10 mouse cellular contexts compared by ENCODE assay signal in the genomic region with DNA sequence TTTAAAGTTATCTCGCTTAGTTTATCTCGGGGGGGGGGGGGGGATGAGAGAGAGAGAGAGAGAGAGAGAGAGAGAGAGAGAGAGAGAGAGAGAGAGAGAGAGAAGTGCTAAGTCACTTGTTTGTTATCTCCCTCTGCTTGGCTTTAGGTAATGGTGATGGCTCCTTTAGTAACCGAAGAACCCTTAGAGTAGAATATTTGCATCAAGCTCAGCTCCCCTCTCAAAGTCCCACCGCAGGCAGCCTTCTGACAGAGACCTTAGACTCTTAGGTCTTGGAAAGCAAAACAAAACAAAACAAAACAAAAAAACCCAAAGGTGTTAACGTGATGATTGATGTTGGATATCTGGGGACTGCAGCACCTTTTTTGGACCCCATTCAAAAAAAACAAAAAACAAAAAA. TPM values are rescaled to one million over a fixed set of nuclear protein-coding genes. Genes with fewer than 3 reads are reported as not detected.
DNase-seq lines count a peak whose midpoint lies in the region; ATAC-seq and TF ChIP-seq lines count a peak whose summit lies in the region.
"Had no signal": no experiment of that assay in that cellular context is flagged by ENCODE, and none has a peak within 500 bp of the region (broad histone marks: within the 10 kb centered on the region; RNA-seq: fewer than 3 reads in every experiment).

No protein-coding gene starts in this region.

- in situ Hi-C loops in ES-E14 (cut with MboI; ENCODE audit: low sequenced_read_pairs in 2 of 2, unreplicated experiment in 2 of 2), result no loop called here

- peak overlapping the region; percentile 54; the same call in 1 of the 2 replicates for H3K27ac ChIP-seq in heart, embryonic 11.5 days (ENCODE audit: low read depth, low read length)
- H3K27ac ChIP-seq in ES-E14 (ENCODE audit: insufficient read depth, low read depth, low read length, poor library complexity, severe bottlenecking), result no peak overlapping the region
- H3K27ac ChIP-seq in hindbrain, embryonic 10.5 days, result peak overlapping the region; percentile 77
- peak overlapping the region; percentile 91 for H3K27ac ChIP-seq in liver, postnatal 0 days (ENCODE audit: low read depth)

- TF ChIP-seq CTCF in liver, postnatal 0 days (IDR thresholded peaks at IDR 0.05; ENCODE audit: low read depth), result no peak

- H3K27me3 ChIP-seq in heart, embryonic 11.5 days (ENCODE audit: control insufficient read depth, insufficient read depth, low read length), result no peaks in the 10 kb centered on the region
- no peaks in the 10 kb centered on the region for H3K27me3 ChIP-seq in hindbrain, embryonic 10.5 days (ENCODE audit: insufficient read depth, poor library complexity, severe bottlenecking)
- H3K27me3 ChIP-seq in liver, postnatal 0 days (ENCODE audit: insufficient read depth, low read length), result no peaks in the 10 kb centered on the region

- H3K4me2 ChIP-seq in heart, embryonic 11.5 days, result peak overlapping the region; percentile 73
- H3K4me2 ChIP-seq in liver, postnatal 0 days (ENCODE audit: low read depth, low read length), result peak overlapping the region; percentile 57

- 15% methylated on average over 4 of the region's 5 CpGs for WGBS in heart, embryonic 11.5 days (ENCODE audit: insufficient replicate concordance)
- WGBS in hindbrain, embryonic 10.5 days, result 27% methylated on average over 5 of the region's 5 CpGs
- 25% methylated on average over 5 of the region's 5 CpGs for WGBS in liver, postnatal 0 days (ENCODE audit: insufficient replicate concordance)

- no peaks in the 10 kb centered on the region for H3K36me3 ChIP-seq in heart, embryonic 11.5 days (ENCODE audit: control insufficient read depth, insufficient read depth, low read length)
- no peaks in the 10 kb centered on the region for H3K36me3 ChIP-seq in ES-E14 (ENCODE audit: control insufficient read depth, insufficient read depth, low read length, poor library complexity, severe bottlenecking)
- no peaks in the 10 kb centered on the region for H3K36me3 ChIP-seq in hindbrain, embryonic 10.5 days
- H3K36me3 ChIP-seq in liver, postnatal 0 days (replicated peaks; ENCODE audit: insufficient read depth, low read length), result no peaks in the 10 kb centered on the region

- DNase-seq in heart, postnatal 36 days, result no peak
- DNase-seq in ES-E14 (ENCODE audit: low read depth, low spot score), result no peak
- no peak for DNase-seq in hindbrain, embryonic 10.5 days (ENCODE audit: low spot score)
- DNase-seq in liver, postnatal 0 days, result no peak
- no peak for DNase-seq in layer of hippocampus, postnatal 10 days (ENCODE audit: low spot score in 2 of 2)
- DNase-seq in spleen, postnatal 36 days (ENCODE audit: low spot score in 2 of 2), result no peak
- no peak for DNase-seq in thymus, adult 18-20 months

- TF ChIP-seq EP300 in liver, postnatal 0 days (IDR thresholded peaks at IDR 0.05; ENCODE audit: low read depth), result no peak

- no peak for ATAC-seq in heart, embryonic 11.5 days (replicated peaks; ENCODE audit: insufficient number of reproducible peaks, low FRiP score, low TSS enrichment)
- no peak for ATAC-seq in liver, postnatal 0 days

- peak overlapping the region; percentile 72; the same call in 1 of the 2 replicates for H3K9ac ChIP-seq in heart, embryonic 11.5 days (ENCODE audit: low read depth, low read length)
- no peak overlapping the region for H3K9ac ChIP-seq in ES-E14 (ENCODE audit: insufficient read depth, low read depth, low read length, poor library complexity, severe bottlenecking)
- peak overlapping the region; percentile 74 for H3K9ac ChIP-seq in liver, postnatal 0 days (replicated peaks)

- intact Hi-C loops in heart, postnatal 36 days (cut with DNase I), result loop anchor here (2.0 to 10.0 kb wide), 4 partner anchors 40 to 164 kb away; partner anchors contain the start of gene Agl

- no peaks in the 10 kb centered on the region for H3K9me3 ChIP-seq in heart, embryonic 11.5 days (replicated peaks; ENCODE audit: control insufficient read depth, low read length)
- no peaks in the 10 kb centered on the region for H3K9me3 ChIP-seq in ES-E14 (ENCODE audit: control insufficient read depth, insufficient read depth, low read depth, low read length)
- H3K9me3 ChIP-seq in hindbrain, embryonic 10.5 days, result no peaks in the 10 kb centered on the region
- H3K9me3 ChIP-seq in liver, postnatal 0 days (ENCODE audit: low read length), result no peaks in the 10 kb centered on the region

- H3K4me1 ChIP-seq in heart, embryonic 11.5 days (ENCODE audit: control insufficient read depth, insufficient read depth, low read length), result peaks cover 5% of the 10 kb centered on the region; the same call in 1 of the 2 replicates
- H3K4me1 ChIP-seq in ES-E14 (ENCODE audit: control insufficient read depth in 2 of 2, insufficient read depth in 2 of 2, low read length in 2 of 2, poor library complexity in 1 of 2), result no peaks in the 10 kb centered on the region
- peaks cover 26% of the 10 kb centered on the region for H3K4me1 ChIP-seq in hindbrain, embryonic 10.5 days (replicated peaks)
- no peaks in the 10 kb centered on the region for H3K4me1 ChIP-seq in liver, postnatal 0 days (ENCODE audit: insufficient read depth)

- peak overlapping the region; percentile 52 for H3K4me3 ChIP-seq in heart, embryonic 11.5 days (ENCODE audit: low read depth, low read length)
- peak overlapping the region; percentile 36 to 60; a peak in 1 of 4 replicates for H3K4me3 ChIP-seq in ES-E14 (ENCODE audit: insufficient read depth in 1 of 2, low read depth in 1 of 2, low read length in 2 of 2, poor library complexity in 1 of 2, severe bottlenecking in 1 of 2)
- H3K4me3 ChIP-seq in hindbrain, embryonic 10.5 days, result peak overlapping the region; percentile 49
- H3K4me3 ChIP-seq in liver, postnatal 0 days (ENCODE audit: low read depth, low read length), result peak overlapping the region; percentile 43

TF ChIP-seq in ES-E14, 5 proteins besides CTCF, POLR2A, EP300 and RAD21:
- TF ChIP-seq ZNF384 (IDR thresholded peaks at IDR 0.05; ENCODE audit: low read depth, low read length) (peak; percentile 78), MAFK (IDR thresholded peaks at IDR 0.05; ENCODE audit: insufficient read depth, low read depth, low read length) (no peak)

RNA-seq across cellular contexts. Expression of gene Palmd, which starts 0.2 kb away (rescaled TPM):
- 10.4 and 11.1 TPM in 2 replicates for polyA plus RNA-seq in heart, embryonic 11.5 days (2014; fragmentation: Nextera tagmentation; extraction: Ambion mirVana)
- 10 to 100 TPM; 47.0 to 64.1 TPM for total RNA-seq in heart, postnatal 36 days (2021)
- 0.05 and 0.09 TPM in 2 replicates for total RNA-seq in ES-E14 (2012; rRNA removed)
- polyA plus RNA-seq in hindbrain, embryonic 10.5 days (2016; fragmentation: Nextera tagmentation; extraction: Ambion mirVana), result 1.9 and 2.6 TPM in 2 replicates
- polyA plus RNA-seq in liver, postnatal 0 days (2015; fragmentation: Nextera tagmentation; extraction: Ambion mirVana), result 30.8 and 31.0 TPM in 2 replicates
- 10 to 100 TPM; 36.4 to 36.7 TPM for total RNA-seq in layer of hippocampus, postnatal 10 days (2021)

RNA-seq across cellular contexts. Expression of gene 4930455H04Rik, which starts 0.9 kb away (rescaled TPM):
- not detected in 2 replicates for polyA plus RNA-seq in heart, embryonic 11.5 days (2014; fragmentation: Nextera tagmentation; extraction: Ambion mirVana)
- not detected for total RNA-seq in heart, postnatal 36 days (2021)
- not detected in 2 replicates for total RNA-seq in ES-E14 (2012; rRNA removed)
- not detected in 2 replicates for polyA plus RNA-seq in hindbrain, embryonic 10.5 days (2016; fragmentation: Nextera tagmentation; extraction: Ambion mirVana)
- 0.19 TPM in 1 of 2 replicates, not detected in the other for polyA plus RNA-seq in liver, postnatal 0 days (2015; fragmentation: Nextera tagmentation; extraction: Ambion mirVana)
- total RNA-seq in layer of hippocampus, postnatal 10 days (2021), result not detected
- total RNA-seq: adrenal gland, postnatal 25 days; gastrocnemius, adult 18-20 months had no signal

Comparison
In these comparisons a context has a peak if more than half of its experiments do, and no peak if none do; other contexts are left out.
1. RNA of gene Palmd, which starts 0.2 kb away (total RNA-seq): 47.0 to 64.1 TPM in heart, postnatal 36 days and 36.4 to 36.7 TPM in layer of hippocampus, postnatal 10 days; 0.05 to 0.09 TPM in ES-E14; every median in the first group is over 10 times any median in the second.
2. Peak in every context shown above with its lines, with median percentiles within 50 percentile points of each other: H3K4me3 ChIP-seq.